Mouse (Mus musculus) thymus, adult 2 months (tissue): ENCODE results near the gene Tmem132b.

Source experiments
- CTCF ChIP-seq: fragments of 200-500 bp; IDR thresholded peaks from 2 replicates; pipeline ENCODE4 v1.5.1; 2012; ENCODE audit warnings: mild to moderate bottlenecking, control low read depth, low read length, moderate library complexity, borderline replicate concordance; ENCODE audit not compliant: control insufficient read depth, poor library complexity, insufficient read depth; ENCODE audit errors: extremely low read depth
- POLR2A ChIP-seq: fragments of 200-500 bp; IDR thresholded peaks from 2 replicates; pipeline ENCODE4 v1.6.1; 2012; ENCODE audit warnings: mild to moderate bottlenecking, low read length, control low read depth, moderate library complexity; ENCODE audit not compliant: control insufficient read depth, poor library complexity, insufficient read depth; ENCODE audit errors: extremely low read depth

DNA sequence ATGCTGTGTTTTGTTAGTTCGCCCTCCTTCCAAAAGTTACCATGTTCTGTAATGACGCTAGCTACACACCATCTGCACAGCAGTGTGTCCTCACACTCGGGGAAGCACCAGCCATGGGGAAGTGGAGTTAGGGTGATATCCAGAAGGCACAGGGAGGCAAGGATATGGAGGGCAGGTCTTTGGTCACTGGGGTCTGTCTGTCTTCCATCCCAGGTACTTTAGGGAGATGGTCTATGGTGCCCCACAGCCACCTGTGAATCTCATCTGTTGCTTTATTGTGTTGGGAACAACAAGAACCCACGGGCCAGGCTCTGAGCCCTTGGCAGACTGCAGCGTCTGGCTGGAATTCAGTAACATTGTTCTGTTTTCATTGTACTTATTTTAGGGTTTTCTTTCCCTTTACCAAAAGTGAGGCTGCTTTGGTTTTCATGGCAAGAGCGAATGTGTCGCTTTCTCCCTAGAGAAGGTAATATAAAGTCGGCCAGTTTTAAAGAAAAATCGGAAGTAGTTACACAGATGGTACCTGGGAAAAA is 96.3 kb downstream of the Tmem132b start:
- TF ChIP-seq POLR2A: no peak
- TF ChIP-seq CTCF: no peak
